Mouse (Mus musculus) spleen, postnatal 36 days (tissue): Measurements from ENCODE around the gene Tepsin.
A peak's percentile ranks its signal among the peaks of the same experiment; 100 is the strongest.

Source experiments
- DNase-seq, 2 experiments: peaks; one replicate each; pipeline ENCODE4 v3.0.0; 2022; ENCODE audit warnings: low spot score in 2 of 2, mixed read lengths in 1 of 2

Tepsin gene

DNA sequence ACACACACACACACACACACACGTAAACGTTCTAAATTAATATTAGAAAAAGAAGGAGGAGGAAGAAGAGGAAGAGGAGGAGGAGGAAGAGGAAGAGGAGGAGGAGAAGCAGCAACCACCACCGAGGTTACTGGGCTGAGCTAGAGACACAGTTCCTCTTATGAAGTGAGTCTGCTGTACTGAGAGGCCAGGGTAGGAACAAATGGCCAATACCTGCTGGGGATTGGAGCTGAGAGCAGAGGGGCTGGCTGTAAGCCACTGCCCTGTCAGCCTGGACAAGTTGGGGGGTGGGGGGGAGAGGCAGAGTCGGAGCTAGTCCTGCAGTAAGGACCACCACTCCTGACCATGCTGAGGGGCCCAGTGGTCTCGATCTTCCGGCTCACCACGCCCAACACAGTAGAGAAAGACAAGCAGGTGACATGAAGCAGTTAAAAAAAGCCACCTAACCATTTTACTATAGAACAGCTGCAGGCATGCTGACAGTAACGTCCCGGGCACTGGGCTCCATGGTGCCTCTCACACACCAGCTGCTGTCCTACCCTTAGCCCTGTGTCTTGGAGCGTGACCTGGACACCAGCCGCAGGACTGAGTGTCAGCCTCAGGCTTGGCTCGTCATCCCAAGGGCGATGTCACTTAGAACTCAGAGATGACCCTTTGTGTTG is 34.4 kb downstream of the Tepsin start:
- no peak for DNase-seq

DNA sequence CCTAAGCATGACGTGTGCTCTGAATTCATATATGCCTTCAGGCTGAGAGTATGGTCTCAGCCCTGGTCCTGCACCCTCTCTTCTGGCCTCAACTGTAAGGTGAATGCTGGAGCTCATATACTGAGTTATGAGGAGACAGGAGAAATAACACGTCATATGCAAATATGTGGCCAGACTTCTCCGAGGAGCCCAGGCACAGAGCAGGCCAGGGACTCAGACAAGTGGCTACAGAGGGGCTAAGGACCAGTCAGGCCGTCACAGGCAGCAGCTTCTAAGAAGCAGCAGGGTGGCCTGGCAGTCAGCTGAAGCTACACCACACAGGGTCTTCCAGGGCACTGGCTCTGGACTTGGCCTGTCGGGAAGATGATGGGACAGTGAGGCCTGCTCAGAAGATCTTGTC is 35.2 kb downstream of the Tepsin start:
- DNase-seq: no peak

DNA sequence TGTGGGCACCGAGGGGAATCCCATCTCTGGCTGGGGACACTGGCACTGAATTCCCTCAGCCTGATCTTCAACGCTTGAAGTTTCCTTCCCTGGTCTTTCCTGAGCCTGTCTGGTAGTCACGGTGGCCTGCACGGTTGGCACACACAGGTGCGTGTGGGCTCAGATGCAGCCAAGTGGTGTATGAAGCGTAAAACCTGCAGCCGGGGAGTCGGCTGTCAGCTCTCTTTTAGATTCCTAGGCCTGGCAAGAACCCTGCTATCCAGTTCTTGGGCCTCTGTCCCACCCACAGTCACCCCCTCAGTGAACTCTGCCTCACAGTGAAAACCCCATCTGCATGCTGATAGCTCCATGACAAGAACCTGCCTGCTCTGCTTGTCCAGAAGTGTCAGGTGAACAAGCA is 37.9 kb downstream of the Tepsin start:
- no peak for DNase-seq

DNA sequence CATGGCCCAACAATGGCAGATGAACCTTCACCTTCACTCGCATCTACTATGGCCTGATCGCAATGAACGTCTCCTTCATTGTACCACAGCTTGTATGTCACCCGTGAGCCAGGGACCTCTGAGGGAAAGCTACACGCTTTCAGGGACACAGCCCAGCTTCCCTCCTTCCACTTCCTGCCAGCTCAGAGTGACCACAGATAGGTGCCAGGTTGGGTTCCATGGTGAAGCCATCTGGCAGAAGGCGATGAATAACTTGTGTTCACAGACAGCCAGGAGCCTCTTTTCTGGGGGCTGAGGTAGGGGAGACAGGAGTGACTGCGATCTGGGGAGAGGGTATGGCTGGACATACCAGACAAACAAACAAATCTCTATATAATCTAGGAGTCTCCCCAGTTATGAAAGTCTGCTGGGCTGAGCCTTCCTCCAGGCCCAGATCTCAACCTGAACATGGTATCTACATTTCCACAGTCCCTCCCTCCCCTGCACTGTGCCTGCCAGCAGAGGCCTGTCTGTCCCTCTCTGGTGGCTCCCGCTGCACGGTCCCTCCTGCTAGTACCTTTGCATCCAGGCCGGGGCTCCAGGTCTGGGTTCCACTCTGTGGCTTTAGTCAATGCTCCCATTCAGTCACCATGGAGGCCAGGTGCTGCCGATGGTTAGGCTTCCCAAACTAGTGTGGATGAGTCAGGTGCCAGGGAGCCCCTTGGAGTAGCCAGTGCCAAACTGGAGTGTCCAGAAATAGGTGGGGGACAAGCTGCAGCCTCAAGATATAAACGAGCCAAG is 42.4 kb downstream of the Tepsin start:
- no peak for DNase-seq

DNA sequence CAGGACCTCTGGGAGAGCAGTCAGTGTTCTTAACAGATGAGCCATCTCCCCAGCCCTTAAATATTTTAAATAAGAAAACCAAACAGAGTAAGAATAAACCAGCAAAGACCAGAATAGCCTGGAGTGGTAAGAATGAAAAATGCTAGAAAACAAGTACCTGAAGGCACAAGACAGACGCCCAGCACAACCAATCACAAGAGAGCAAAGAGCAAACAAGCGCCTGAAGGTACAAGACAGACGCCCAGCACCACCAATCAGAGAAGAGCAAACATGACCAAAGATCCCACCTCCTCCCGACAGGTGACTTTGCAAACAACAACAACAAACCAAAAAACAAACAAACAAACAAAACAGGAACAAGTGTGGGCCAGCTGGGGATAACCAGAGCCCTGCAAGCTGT is 44.7 kb downstream of the Tepsin start:
- DNase-seq: no peak

DNA sequence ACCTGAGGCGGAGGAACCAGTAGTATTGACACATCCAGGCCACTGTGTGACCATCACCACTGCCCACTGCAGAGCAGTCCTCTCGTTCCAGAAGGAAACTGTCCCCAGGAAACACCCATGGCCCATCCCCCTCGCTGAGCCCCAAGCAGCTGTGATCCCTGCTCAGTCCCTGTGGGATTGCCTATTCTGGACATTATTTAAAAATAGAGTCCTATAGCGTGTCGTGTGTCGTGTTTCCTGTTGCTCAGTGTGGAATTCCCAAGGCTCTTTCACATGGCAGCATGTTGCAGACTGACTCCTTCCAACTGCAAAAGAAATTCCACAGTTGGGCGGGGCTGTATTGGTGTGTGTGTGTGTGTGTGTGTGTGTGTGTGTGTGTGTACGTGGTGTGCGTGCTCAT is 46.3 kb downstream of the Tepsin start:
- DNase-seq: no peak

DNA sequence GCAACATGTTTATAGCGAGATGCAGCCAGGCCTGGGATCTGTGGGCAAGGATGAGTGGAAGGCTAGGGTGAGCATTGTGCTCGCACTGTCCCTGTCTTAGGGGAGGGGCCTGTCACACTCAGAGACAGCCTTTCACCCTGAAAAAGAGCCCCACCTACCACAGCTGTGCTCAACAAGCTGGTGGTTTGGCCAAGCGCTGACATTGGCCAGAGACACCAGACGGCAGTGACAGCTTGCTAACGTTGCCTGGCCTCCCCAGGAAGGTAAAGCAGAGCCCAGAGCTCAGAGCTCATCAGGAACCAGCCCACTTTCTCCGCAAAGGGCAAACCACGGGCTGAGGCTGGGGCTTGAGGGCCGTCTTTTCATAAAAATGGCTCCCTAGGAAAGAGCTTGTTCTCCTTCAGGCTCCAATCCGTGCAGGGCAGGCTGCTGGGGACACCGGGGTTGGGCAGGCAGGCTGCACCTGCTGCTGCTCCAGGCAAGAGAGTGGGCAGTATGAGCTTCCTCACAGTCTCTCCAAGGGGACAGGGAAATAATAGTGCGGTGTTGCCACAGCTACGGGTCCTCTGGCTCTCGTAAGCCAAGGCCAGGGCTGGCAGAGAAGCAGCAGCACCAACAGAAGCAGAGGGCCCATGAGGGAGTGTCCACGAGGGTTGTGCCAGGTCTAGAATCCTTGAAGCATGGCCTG is 47.3 kb downstream of the Tepsin start:
- DNase-seq: no peak

DNA sequence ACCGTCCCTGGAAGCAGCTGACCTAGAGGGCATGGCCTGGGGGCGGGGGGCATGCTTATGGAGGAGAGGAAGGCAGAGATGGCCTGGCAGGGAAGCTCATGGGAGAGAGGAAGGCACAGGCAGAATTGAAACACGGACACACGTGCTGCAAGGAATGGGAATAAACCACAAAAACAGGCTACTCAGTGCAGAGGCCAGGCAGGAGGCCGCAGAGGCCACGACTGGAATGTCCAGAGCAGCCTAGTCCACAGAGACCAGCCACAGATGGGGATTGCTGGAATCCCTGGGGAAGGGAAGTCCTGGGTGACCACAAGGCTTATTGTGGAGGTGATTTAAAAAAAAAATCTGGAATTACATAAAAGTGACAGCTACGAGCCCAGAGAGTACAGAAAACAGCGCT is 49.5 kb downstream of the Tepsin start:
- no peak for DNase-seq

DNA sequence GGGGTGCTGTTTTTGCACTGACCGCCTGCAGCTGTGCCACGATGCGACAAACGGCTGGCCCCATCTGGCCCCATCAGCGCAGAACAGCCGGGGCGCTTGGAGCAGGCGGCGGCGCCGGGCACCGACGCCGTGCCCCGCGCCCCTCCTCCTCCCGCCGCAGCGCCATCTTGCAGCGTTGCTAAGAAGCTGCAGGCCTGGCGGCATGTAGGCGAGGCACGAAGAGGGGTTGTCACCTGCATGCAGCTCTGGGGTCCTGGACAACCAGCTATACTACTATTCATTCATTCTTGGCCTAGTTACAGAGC is 50.3 kb downstream of the Tepsin start:
- no peak for DNase-seq

DNA sequence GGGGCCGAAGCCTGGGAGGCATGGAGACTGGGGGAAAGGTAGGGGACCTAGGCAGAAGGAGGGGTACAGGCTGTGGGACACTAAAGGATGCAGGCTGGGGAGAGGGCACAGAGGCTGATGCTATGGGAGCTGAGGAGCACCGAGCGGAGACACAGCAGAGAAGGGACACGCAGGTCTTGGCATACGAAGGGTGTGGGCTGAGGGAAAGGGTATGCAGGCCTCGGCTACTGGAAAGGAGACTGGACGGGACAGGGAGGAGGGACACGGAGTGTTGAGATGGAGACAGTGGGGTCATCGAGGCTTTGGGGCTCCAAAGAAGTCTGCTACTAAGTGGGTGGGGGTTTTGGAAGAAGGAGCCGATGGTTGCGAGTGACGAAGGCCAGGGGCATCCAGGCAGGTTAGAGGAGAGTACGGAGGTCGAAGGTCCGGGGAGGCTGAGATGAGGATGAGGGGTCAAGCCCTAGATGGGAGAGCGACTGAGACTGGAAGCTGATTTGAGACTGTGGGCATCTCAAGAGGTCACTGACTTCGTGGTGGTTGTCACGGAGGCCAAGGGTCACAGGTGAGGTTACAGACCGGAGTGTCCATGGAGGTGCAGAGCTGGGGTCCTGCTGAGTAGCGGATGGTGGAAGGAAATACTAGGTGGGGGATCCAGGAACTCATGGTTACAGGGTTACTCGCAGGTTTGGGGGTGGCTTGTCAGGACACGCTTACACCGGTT is 50.8 kb downstream of the Tepsin start:
- DNase-seq: no peak

DNA sequence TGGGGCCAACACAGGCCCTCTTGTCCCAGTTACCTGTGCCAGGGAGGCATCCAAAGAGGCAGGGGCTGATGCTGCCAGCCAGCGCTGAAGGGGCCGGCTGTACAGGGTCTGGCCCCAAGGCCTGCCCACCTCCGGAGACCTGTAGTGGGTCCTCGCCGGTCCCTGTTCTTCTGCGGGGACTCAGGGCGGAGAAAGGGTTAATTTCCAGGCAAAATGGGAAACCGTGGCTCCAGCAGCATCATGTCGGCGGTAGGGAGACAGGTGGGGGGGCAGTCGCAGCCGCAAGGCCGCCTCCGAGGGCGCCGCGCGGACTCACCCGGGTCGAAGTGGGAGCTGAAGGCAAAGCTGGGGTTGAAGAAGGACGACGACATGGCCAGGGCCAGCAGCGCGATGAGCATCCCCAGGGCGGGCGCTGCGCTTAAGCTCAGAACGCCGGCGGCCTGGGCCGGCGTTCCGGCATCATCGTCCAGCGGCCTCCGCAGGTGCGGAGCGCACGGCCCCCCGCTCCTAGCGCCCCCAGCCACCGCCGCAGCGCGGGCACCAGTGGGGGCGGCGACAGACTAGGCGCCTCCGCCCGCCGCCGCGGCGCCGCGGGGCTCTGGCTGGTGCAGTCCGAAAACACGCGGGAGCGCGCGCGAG is 51.9 kb downstream of the Tepsin start, which contains the start of gene Aatk:
Gene Aatk (minus strand): TSS at position 615 of the 639 bp plus-strand sequence.
- DNase-seq: no peak

DNA sequence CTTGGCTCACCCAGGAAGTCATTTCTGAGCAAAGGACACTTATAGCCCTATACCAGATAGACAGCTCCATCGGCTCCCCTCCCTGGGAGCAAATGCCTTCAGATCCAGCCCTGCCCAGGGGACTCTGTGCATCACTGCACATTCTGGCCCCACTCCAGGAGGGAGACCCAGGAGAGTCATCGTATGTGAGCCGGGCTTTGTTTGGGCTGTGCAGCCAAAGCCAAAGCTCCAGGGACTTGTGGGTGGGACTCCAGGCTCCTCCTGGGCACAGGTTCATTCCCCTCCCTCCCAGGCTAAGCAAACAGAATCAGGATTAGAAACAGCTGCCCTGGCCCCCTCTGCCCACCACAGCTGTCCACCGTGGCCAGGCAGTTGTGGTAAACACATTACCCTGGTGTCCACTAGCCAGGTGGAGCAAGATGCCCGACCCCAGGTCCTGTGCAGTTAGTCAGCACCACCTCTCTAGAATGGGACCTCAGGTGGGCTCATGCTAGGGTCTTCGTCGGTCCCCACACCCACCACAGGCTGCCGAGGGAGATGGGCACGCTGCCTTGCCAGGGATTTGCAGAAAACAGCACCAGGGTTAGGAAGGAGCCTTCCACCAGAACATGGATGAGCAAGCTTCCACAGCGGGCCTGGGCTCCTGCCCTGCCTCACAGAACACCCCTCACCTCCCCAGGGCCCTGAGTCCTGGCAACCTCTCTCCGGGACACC is 52.5 kb downstream of the Tepsin start:
- no peak for DNase-seq

DNA sequence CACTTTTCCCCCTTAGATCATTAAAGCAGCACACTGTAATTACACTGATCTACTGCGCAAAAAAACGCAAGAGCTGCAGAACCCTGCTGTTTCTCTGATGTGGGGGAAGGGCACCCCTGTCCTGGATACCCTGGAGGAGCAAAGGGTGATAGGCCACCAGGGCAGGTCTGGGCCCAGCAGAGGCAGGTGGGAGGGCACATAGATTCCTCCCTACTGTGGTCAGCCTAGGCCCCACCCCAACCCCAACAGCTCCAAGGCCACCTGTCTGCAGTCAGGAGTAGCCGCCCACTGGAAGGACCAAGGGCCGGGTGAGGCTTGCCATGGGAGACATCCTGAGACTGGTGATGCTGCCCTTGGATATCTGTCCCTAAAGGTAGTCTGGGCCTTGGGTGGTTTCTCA is 53.2 kb downstream of the Tepsin start:
- no peak for DNase-seq

DNA sequence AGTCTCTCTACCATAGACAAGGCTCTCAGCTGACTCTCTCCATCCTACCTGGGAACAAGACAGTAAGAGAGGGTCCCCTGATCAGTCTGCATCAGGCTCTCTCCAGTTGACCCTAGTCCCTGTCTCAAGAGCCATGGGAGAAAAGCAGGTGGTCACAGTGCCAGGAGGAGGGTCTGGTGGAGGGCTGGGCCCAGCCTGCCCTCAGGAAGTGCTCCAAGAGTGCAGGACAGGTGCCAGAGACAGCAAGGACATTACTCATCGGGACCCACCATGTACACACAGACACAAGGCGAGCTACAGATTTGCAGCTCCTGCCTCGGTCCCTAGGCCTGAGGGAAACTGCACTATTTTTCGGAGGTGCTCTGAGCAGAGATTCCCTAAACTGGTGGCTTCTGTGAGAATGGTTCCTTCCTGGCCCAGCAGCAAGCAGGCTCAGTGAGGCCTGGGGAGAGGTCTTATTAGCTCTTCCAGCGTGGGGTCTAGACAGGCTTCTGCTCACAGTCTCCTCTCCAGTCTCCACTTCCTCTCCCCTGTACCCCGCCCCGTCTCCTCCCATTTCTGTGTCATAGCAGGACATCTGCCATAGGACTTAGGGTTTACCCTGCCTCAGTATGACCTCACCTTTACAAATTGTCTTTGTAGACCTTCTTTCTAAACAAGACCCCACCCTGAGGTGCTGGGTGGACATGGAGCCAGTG is 56.2 kb downstream of the Tepsin start:
- DNase-seq: no peak

DNA sequence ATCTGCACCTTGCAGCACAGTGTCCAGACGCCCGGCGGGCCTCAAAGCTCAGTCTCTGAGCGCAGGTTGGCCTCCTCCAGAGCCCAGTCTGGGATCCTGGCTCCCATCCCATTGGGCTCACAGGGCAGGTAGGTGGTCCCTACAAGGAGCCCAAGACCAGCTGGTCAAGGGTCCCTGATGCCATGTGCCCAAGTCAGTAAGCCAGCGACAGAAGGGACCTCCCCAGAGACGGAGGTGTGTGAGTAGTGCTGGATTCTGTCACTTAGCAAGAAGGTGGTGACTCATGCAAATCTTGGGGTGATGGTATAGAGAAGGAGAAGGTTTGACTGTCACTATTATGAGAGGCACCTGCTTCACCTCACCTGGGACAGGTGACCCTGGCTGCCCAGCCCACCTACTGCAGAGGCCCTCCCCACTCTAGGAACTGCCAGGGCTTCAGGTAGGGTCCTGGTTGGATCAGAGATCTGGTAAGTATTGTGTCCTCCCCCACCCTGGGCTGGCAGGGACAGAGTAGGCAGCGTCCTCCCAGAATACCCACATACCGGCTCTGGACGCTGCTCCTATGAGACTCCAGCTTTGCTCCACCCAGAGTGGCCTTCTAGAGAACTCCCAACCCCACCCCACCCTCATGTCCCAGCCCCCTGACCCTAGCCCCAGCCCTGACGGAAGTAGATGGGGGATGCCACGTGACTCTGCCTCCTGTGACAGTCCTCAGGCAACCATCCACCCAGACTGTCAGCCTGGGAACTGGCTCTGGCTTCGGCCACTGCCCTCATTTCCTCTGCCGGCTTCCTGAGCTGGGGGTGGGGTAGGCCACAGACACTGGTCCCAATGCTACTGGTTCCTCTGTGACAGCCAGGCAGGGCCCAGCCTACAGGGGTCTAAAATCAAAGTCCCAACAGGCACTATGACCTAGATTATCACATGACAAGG is 57.1 kb downstream of the Tepsin start:
- peak; percentile 51 to 62 for DNase-seq
